Comparison of ENCODE assay signal across 22 mouse cellular contexts in the genomic region with DNA sequence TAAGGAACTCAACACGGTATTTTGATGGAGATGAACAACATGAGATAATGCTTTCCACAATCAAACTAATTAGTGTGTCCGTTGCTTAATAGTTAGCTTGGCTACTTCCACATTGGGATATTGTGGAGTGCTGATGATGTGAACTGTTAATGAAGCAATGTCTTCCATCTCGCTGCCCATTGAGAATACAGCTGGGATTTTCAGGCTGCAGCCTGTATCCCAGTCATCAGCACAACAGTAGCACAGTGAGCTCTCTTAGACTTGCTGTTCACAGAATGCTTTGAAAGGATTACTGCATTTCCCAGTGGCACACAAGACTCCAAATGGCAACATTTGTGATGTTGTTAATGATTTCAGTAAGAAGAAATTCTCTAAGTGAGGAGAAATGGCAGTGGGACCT.
DNase-seq lines count a peak whose midpoint lies in the region; ATAC-seq and TF ChIP-seq lines count a peak whose summit lies in the region.
"Had no signal": no experiment of that assay in that cellular context is flagged by ENCODE, and none has a peak within 500 bp of the region (broad histone marks: within the 10 kb centered on the region; RNA-seq: fewer than 3 reads in every experiment).

No protein-coding gene starts in this region.

- H3K27me3 ChIP-seq in forebrain, embryonic 12.5 days = no peaks in the 10 kb centered on the region
- H3K27me3 ChIP-seq in forebrain, postnatal 0 days (ENCODE audit: insufficient read depth, low read length) = no peaks in the 10 kb centered on the region
- H3K27me3 ChIP-seq in forebrain, embryonic 16.5 days (replicated peaks; ENCODE audit: control insufficient read depth, insufficient read depth, low read length) = no peaks in the 10 kb centered on the region
- H3K27me3 ChIP-seq: embryonic facial prominence, embryonic 15.5 days; heart, embryonic 15.5 days; hindbrain, embryonic 13.5 days had no signal

- no peak overlapping the region for H3K4me2 ChIP-seq in forebrain, embryonic 12.5 days
- H3K4me2 ChIP-seq in forebrain, postnatal 0 days (ENCODE audit: low read depth) = no peak overlapping the region
- no peak overlapping the region for H3K4me2 ChIP-seq in forebrain, embryonic 16.5 days (ENCODE audit: low read length)
- H3K4me2 ChIP-seq: embryonic facial prominence, embryonic 15.5 days; heart, embryonic 11.5 days; heart, embryonic 15.5 days; hindbrain, embryonic 13.5 days had no signal

- 45% methylated on average over 3 of the region's 3 CpGs for WGBS in forebrain, embryonic 12.5 days
- 15% methylated on average over 3 of the region's 3 CpGs for WGBS in forebrain, postnatal 0 days
- WGBS in forebrain, embryonic 16.5 days = 14% methylated on average over 3 of the region's 3 CpGs

- ATAC-seq in forebrain, embryonic 12.5 days (ENCODE audit: low FRiP score) = peak; percentile 84; the same call in 1 of the 2 replicates
- ATAC-seq in forebrain, postnatal 0 days = no peak
- peak; percentile 78 for ATAC-seq in forebrain, embryonic 16.5 days
- ATAC-seq: intestine, embryonic 16.5 days had no signal

- DNase-seq in forebrain, postnatal 0 days = no peak
- DNase-seq in thymus, postnatal 0 days (ENCODE audit: low spot score) = peak; percentile 0
- DNase-seq in thymus, postnatal 36 days = no peak
- DNase-seq in layer of hippocampus, postnatal 14 days (ENCODE audit: low spot score in 2 of 2) = no peak
- DNase-seq in adrenal gland, postnatal 14 days = no peak
- DNase-seq: adrenal gland, adult 2 months; adrenal gland, postnatal 36 days; cerebellum, adult 11 months; cerebellum, adult 8-10 months; cerebellum, postnatal 14 days; embryo, embryonic 11 days; gastrocnemius, postnatal 36 days; heart, adult 11 months; heart, postnatal 14 days had no signal

- TF ChIP-seq CTCF in forebrain, postnatal 0 days (IDR thresholded peaks at IDR 0.05; ENCODE audit: low read depth) = no peak

- no peak overlapping the region for H3K27ac ChIP-seq in forebrain, embryonic 12.5 days
- H3K27ac ChIP-seq in forebrain, postnatal 0 days (ENCODE audit: low read depth, low read length) = no peak overlapping the region
- no peak overlapping the region for H3K27ac ChIP-seq in forebrain, embryonic 16.5 days (ENCODE audit: low read length)
- H3K27ac ChIP-seq: embryonic facial prominence, embryonic 15.5 days; heart, embryonic 15.5 days; hindbrain, embryonic 13.5 days had no signal

- H3K4me3 ChIP-seq in forebrain, embryonic 12.5 days (replicated peaks) = no peak overlapping the region
- H3K4me3 ChIP-seq in forebrain, postnatal 0 days (ENCODE audit: low read depth, low read length) = no peak overlapping the region
- no peak overlapping the region for H3K4me3 ChIP-seq in forebrain, embryonic 16.5 days (replicated peaks; ENCODE audit: low read length)
- H3K4me3 ChIP-seq: embryonic facial prominence, embryonic 15.5 days; erythroblast, embryonic 14.5 days; heart, embryonic 15.5 days; hindbrain, embryonic 13.5 days had no signal

- no peaks in the 10 kb centered on the region for H3K4me1 ChIP-seq in forebrain, embryonic 12.5 days
- no peaks in the 10 kb centered on the region for H3K4me1 ChIP-seq in forebrain, postnatal 0 days (ENCODE audit: insufficient read depth)
- no peaks in the 10 kb centered on the region for H3K4me1 ChIP-seq in forebrain, embryonic 16.5 days (replicated peaks; ENCODE audit: control insufficient read depth, insufficient read depth, low read length)
- H3K4me1 ChIP-seq: embryonic facial prominence, embryonic 15.5 days; heart, embryonic 15.5 days; hindbrain, embryonic 13.5 days had no signal

- no peaks in the 10 kb centered on the region for H3K9me3 ChIP-seq in forebrain, embryonic 12.5 days
- no peaks in the 10 kb centered on the region for H3K9me3 ChIP-seq in forebrain, postnatal 0 days (ENCODE audit: low read length)
- no peaks in the 10 kb centered on the region for H3K9me3 ChIP-seq in forebrain, embryonic 16.5 days (ENCODE audit: control insufficient read depth, low read length)
- H3K9me3 ChIP-seq: embryonic facial prominence, embryonic 15.5 days; heart, embryonic 15.5 days; hindbrain, embryonic 13.5 days had no signal

- no peak overlapping the region for H3K9ac ChIP-seq in forebrain, embryonic 12.5 days
- H3K9ac ChIP-seq in forebrain, postnatal 0 days = no peak overlapping the region
- H3K9ac ChIP-seq in forebrain, embryonic 16.5 days (replicated peaks; ENCODE audit: low read depth, low read length) = no peak overlapping the region
- H3K9ac ChIP-seq: embryonic facial prominence, embryonic 15.5 days; heart, embryonic 15.5 days; hindbrain, embryonic 13.5 days had no signal

- H3K36me3 ChIP-seq in forebrain, embryonic 12.5 days (replicated peaks) = no peaks in the 10 kb centered on the region
- H3K36me3 ChIP-seq in forebrain, postnatal 0 days (ENCODE audit: insufficient read depth) = no peaks in the 10 kb centered on the region
- no peaks in the 10 kb centered on the region for H3K36me3 ChIP-seq in forebrain, embryonic 16.5 days (ENCODE audit: control insufficient read depth, insufficient read depth)
- H3K36me3 ChIP-seq: embryonic facial prominence, embryonic 15.5 days; heart, embryonic 15.5 days; hindbrain, embryonic 13.5 days had no signal
